Mouse (Mus musculus) forebrain, embryonic 15.5 days (tissue): Measurements from ENCODE around the gene Atp1a3. TPM values are rescaled to one million over a fixed set of nuclear protein-coding genes. Genes with fewer than 3 reads are reported as not detected.
"Not testable (repeated sequence)": the region's sequence is repeated elsewhere in the genome, so short reads cannot be mapped to it uniquely, and the experiment has no call there.

Source experiments
- ATAC-seq: fragments of 200-750 bp; cut with Nextera tagmentation; replicated peaks from 2 replicates; pipeline ENCODE4 v1.8.0; 2017; ENCODE audit warnings: mild to moderate bottlenecking, moderate TSS enrichment, moderate library complexity
- H3K27ac ChIP-seq: fragments of 300-500 bp; sonication (generic); replicated peaks from 2 replicates; pipeline ENCODE4 v1.5.1; 2015; ENCODE audit warnings: mild to moderate bottlenecking, inconsistent platforms
- H3K27me3 ChIP-seq: fragments of 300-500 bp; sonication (generic); 2 replicates; pipeline ENCODE4 v1.6.1; 2015; ENCODE audit warnings: inconsistent platforms
- H3K36me3 ChIP-seq: fragments of 300-500 bp; sonication (generic); 2 replicates; pipeline ENCODE4 v1.6.1; 2015; ENCODE audit warnings: mild to moderate bottlenecking, inconsistent platforms
- H3K4me1 ChIP-seq: fragments of 300-500 bp; sonication (generic); 2 replicates; pipeline ENCODE4 v1.6.1; 2015; ENCODE audit warnings: inconsistent platforms
- H3K4me2 ChIP-seq: fragments of 300-500 bp; sonication (generic); replicated peaks from 2 replicates; pipeline ENCODE4 v1.6.1; 2015; ENCODE audit warnings: mild to moderate bottlenecking, inconsistent platforms
- H3K4me3 ChIP-seq: fragments of 300-500 bp; sonication (generic); 2 replicates; pipeline ENCODE4 v1.5.1; 2015; ENCODE audit warnings: mild to moderate bottlenecking, inconsistent platforms
- H3K9ac ChIP-seq: fragments of 300-500 bp; sonication (generic); replicated peaks from 2 replicates; pipeline ENCODE4 v1.6.1; 2015; ENCODE audit warnings: mild to moderate bottlenecking, inconsistent platforms
- H3K9me3 ChIP-seq: fragments of 300-500 bp; sonication (generic); 2 replicates; pipeline ENCODE4 v1.6.1; 2016; ENCODE audit warnings: inconsistent platforms
- WGBS: fragments of 180-500 bp; shearing (Covaris S2); methylation state at CpG from one replicate; pipeline ENCODE4 v1.1.7; 2015; ENCODE audit warnings: mixed read lengths; 5-methylcytosine and 5-hydroxymethylcytosine counted together
- polyA plus RNA-seq: library from polyadenylated mRNA; unstranded; fragments of >200 nt; fragmentation: Nextera tagmentation; extraction: Ambion mirVana; gene quantifications from 2 replicates; pipeline ENCODE4 v1.2.1, GENCODE M21; 2015

The Atp1a3 gene
- 181 and 191 TPM in 2 replicates for polyA plus RNA-seq

DNA sequence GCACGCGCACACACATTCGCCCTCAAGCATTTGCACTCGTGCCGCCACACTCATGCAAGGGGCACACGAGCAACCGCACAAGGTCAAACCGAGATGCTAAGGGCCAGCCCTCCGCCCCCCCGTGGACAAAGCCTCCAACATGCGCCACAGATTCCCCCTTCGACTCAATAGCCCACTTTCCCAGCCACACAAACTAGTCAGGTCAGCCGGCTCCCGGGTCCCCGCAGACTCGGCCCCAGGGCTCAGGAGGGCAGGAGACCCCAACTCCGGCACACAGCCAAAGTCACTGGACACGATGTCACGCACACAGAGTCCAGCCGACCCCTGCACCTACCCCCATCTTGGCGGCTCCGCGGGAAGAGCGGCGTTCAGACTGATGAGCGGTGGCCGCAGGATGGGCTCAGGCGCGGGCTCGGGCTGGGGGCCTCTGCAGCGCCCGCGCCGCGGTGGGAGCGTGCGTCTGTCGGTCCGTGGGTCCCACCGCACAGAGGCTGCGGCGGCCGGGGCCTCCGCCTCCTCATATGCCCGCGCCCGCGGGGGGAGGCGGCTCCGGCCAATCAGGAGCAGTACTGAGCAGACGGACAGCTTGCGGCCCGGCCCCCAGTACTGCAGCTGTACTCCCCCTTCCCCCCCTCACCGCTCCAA, at the start of gene Atp1a3:
Atp1a3 (minus strand) TSS at position 538 of the 645 bp plus-strand sequence.
- Histone ChIP-seq H3K4me3 (peak within 1 kb of the TSS; percentile 84), H3K9me3 (no peaks in the 10 kb centered on the region), H3K27ac (peak within 1 kb of the TSS; percentile 92), H3K27me3 (peaks cover 3% of the 10 kb centered on the region; the same call in 1 of the 2 replicates), H3K9ac (peak within 1 kb of the TSS; percentile 91), H3K4me2 (peak within 1 kb of the TSS; percentile 87), H3K36me3 (0 out of 2 replicates have a peak, but pooled peaks cover 4% of the 10 kb centered on the region), H3K4me1 (peaks cover 78% of the 10 kb centered on the region)
- peak; percentile 87 for ATAC-seq
- under 1% methylated on average over 54 of the region's 54 CpGs for WGBS

DNA sequence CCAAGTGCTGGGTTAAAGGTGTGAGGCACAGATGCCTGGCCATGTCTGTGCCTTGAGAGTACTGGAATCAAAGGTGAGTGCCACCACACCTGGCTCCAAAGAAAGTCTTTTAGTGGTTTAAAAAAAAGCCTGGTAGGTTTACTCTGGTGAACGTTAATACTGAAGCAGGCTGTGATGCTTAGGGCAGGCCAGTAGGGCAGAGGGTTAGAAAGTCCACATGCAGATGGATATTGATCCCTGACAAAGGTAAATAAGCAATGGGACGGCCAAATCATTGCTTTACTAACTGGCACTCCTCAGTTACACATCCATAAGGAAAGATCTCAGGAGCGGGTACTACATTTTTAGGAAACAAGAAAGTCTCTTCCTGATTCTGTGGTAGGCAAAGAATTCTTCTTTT, 46.8 kb upstream of the Atp1a3 start:
- H3K9ac ChIP-seq, result no peak overlapping the region
- no peaks in the 10 kb centered on the region for H3K9me3 ChIP-seq
- H3K4me3 ChIP-seq, result no peak overlapping the region
- no peaks in the 10 kb centered on the region for H3K27me3 ChIP-seq
- H3K4me1 ChIP-seq, result peaks cover 6% of the 10 kb centered on the region; the same call in 1 of the 2 replicates
- H3K27ac ChIP-seq, result no peak overlapping the region
- H3K36me3 ChIP-seq, result peaks cover 74% of the 10 kb centered on the region
- WGBS, result 95% methylated on average over 3 of the region's 3 CpGs
- ATAC-seq, result no peak
- H3K4me2 ChIP-seq, result no peak overlapping the region

DNA sequence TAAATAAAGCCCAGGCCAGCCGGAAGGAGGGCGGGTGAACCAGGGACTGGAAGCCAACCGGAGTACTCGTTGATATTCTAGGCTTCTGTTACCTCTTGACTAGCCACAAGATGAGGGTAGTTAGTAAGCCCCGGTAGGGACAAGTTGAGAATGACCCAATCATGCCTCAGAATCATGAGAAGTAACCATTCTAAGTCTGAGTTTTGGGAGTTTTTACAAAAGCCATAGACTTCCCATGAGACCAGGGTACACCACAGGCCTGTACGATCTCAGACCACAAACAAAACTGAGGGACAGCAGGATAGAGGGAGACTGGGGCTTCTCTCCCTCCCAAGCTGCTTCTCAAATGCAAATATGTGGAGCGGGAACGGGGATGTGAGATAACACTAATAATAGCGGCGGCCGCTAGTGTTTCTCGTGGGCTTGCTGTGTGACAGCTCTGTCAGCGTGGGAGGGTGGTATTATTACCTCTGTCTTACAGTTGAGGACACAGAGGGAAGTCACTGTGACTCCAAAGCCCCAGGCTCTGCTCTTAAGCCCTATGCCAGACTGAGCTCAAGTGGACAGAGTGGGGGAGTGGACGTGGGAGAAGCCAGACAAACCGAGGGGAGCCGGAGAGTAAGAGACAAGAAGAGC, 43.7 kb upstream of the Atp1a3 start:
- Histone ChIP-seq H3K27ac (no peak overlapping the region), H3K9me3 (no peaks in the 10 kb centered on the region), H3K4me1 (peaks cover 11% of the 10 kb centered on the region; the same call in 1 of the 2 replicates), H3K4me2 (no peak overlapping the region), H3K4me3 (no peak overlapping the region), H3K36me3 (peaks cover 69% of the 10 kb centered on the region), H3K27me3 (no peaks in the 10 kb centered on the region), H3K9ac (no peak overlapping the region)
- 84% methylated on average over 16 of the region's 16 CpGs for WGBS
- no peak for ATAC-seq

DNA sequence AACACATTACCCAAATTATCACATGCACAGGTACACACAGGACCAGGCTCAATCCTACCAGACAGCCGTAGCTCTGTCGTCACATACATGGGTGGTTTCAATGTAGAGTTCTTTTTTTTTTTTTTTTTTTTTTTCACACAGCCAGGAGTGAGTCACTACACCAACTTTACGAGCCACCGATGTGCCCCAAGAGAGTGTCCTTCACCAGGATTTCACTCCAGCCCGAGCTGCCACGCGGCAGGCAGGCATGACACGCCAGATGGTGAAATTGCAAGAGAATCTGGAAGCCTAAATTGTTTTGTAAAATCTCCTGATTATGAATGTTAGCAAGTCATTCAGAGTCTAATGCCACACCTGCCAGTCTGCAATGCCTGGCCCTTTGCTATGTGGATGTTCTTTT, 41.6 kb upstream of the Atp1a3 start:
- Histone ChIP-seq H3K9ac (0 out of 2 replicates have a peak overlapping the region, but pooled peaks have one; percentile 26), H3K4me3 (no peak overlapping the region), H3K27ac (peak overlapping the region; percentile 48), H3K4me1 (peaks cover 11% of the 10 kb centered on the region; the same call in 1 of the 2 replicates), H3K27me3 (no peaks in the 10 kb centered on the region), H3K36me3 (peaks cover 71% of the 10 kb centered on the region), H3K9me3 (no peaks in the 10 kb centered on the region), H3K4me2 (no peak overlapping the region)
- ATAC-seq, result no peak
- 75% methylated on average over 8 of the region's 8 CpGs for WGBS

DNA sequence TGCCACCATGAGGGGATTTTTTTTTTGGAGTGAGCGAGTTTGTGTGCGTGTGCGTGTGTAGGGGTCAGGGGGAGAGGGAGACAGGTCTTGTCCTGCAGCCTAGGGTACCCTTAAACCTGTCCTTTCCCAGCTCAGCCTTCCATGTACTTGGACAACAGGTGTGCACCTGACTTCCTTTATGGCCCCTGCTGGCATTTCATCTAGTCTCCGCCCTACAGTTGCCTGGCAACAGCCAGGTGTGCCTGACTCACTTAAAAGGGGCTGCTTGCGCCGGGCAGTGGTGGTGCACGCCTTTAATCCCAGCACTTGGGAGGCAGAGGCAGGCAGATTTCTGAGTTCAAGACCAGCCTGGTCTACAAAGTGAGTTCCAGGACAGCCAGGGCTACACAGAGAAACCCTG, 38.8 kb upstream of the Atp1a3 start:
- not testable (repeated sequence) for H3K27ac ChIP-seq, H3K4me2 ChIP-seq, H3K9me3 ChIP-seq, H3K9ac ChIP-seq, H3K4me3 ChIP-seq, H3K4me1 ChIP-seq, ATAC-seq, H3K27me3 ChIP-seq
- 94% methylated on average over 7 of the region's 7 CpGs for WGBS
- H3K36me3 ChIP-seq, result peaks cover 77% of the 10 kb centered on the region

DNA sequence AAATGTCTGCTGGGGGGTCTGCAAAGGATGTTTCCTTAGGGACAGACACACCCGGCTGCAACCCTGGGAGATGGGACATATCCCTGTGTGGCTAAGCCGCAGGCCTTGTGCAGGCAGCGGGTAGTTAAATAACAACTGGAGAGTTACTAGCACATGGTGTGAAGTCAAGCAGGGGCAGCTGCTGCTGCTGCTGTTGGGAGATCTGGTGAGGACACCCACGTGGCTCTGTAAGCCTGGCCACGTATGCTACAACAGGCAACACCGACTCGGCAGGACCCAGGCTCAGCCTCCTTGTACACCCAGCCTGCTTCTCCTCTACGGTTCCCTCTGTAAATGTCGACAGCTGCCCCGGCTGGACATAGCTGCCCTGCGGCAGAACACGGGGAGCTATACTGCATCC, 36.2 kb upstream of the Atp1a3 start:
- Histone ChIP-seq H3K9me3 (no peaks in the 10 kb centered on the region), H3K27ac (no peak overlapping the region), H3K4me3 (no peak overlapping the region), H3K9ac (no peak overlapping the region), H3K36me3 (peaks cover 73% of the 10 kb centered on the region), H3K4me2 (no peak overlapping the region), H3K4me1 (0 out of 2 replicates have a peak, but pooled peaks cover under 1% of the 10 kb centered on the region), H3K27me3 (no peaks in the 10 kb centered on the region)
- WGBS, result 94% methylated on average over 12 of the region's 12 CpGs
- no peak for ATAC-seq

DNA sequence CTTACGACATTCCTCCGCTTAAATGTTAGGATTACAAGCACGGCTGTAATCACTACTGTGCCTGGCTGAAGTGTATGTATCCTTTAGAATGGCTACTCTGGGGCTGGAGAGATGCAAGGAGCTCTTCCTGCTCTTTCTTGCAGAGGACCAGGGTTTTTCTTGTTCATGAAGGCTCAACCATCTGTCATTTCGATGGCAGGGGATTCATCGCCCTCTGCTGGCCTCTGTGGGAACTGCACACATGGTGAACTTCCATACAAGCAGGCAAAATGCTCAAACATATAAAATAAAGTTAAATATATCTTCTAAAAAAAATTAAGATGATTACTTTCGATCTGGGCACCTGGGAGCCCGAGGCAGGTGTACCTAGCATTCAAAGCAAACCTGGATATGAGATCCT, 30.2 kb upstream of the Atp1a3 start:
- WGBS, result 57% methylated on average over 7 of the region's 7 CpGs
- Histone ChIP-seq H3K9ac (no peak overlapping the region), H3K4me3 (no peak overlapping the region), H3K27me3 (no peaks in the 10 kb centered on the region), H3K36me3 (peaks cover 54% of the 10 kb centered on the region), H3K4me1 (0 out of 2 replicates have a peak, but pooled peaks cover 7% of the 10 kb centered on the region), H3K9me3 (no peaks in the 10 kb centered on the region), H3K27ac (peak overlapping the region; percentile 67), H3K4me2 (no peak overlapping the region)
- ATAC-seq, result 0 out of 2 replicates have a peak, but pooled peaks have one; percentile 32

DNA sequence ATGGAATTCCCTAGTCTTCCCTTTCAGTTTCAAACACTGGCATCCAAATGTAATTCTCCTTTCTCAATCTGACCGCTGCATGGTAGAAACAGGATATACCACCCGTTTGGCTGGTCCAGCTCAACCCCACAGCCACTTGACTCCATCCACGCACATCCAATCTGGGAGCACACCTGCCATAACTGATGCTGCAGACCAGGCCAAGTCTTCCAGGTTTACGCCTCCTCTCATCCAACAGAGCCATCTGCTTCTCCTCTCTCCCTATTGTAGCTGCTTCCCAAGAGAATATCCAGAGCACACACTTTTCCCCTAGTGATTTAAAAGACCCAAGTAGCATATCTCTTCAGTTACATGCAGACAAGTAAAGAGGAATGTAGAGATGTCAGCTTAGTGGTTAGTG, 29.0 kb upstream of the Atp1a3 start:
- 87% methylated on average over 4 of the region's 4 CpGs for WGBS

DNA sequence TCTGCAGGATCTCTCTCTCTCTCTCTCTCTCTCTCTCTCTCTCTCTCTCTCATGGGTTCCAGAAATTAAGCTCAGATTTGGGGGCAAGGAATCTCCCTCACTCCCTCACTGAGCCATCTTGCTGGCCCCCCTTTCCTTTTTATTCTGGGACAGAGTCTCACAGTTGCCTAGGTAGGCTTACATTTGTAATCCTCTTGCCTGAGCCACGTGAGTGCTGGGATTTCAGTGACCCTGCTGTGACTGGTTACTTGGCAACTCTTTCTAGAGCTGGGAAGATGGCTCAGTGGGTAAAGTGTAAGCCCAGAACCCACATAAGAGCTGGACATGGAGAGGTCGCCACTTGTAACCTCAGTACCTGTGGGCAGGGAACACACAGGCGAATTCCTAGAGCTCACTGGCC, 25.8 kb upstream of the Atp1a3 start:
- no peak for ATAC-seq
- 0 out of 2 replicates have a peak, but pooled peaks cover 7% of the 10 kb centered on the region for H3K4me1 ChIP-seq
- H3K4me2 ChIP-seq, result no peak overlapping the region
- no peak overlapping the region for H3K9ac ChIP-seq
- no peak overlapping the region for H3K27ac ChIP-seq
- H3K9me3 ChIP-seq, result no peaks in the 10 kb centered on the region
- H3K27me3 ChIP-seq, result no peaks in the 10 kb centered on the region
- WGBS, result 60% methylated on average over 3 of the region's 3 CpGs
- H3K36me3 ChIP-seq, result peaks cover 51% of the 10 kb centered on the region
- H3K4me3 ChIP-seq, result no peak overlapping the region

More for the DNA sequence above, 29.0 kb upstream of the Atp1a3 start:
- Histone ChIP-seq H3K27me3 (no peaks in the 10 kb centered on the region), H3K4me1 (0 out of 2 replicates have a peak, but pooled peaks cover 7% of the 10 kb centered on the region), H3K27ac (peak overlapping the region; percentile 67), H3K36me3 (peaks cover 46% of the 10 kb centered on the region), H3K9ac (no peak overlapping the region), H3K4me3 (no peak overlapping the region), H3K4me2 (no peak overlapping the region), H3K9me3 (no peaks in the 10 kb centered on the region)
- no peak for ATAC-seq

DNA sequence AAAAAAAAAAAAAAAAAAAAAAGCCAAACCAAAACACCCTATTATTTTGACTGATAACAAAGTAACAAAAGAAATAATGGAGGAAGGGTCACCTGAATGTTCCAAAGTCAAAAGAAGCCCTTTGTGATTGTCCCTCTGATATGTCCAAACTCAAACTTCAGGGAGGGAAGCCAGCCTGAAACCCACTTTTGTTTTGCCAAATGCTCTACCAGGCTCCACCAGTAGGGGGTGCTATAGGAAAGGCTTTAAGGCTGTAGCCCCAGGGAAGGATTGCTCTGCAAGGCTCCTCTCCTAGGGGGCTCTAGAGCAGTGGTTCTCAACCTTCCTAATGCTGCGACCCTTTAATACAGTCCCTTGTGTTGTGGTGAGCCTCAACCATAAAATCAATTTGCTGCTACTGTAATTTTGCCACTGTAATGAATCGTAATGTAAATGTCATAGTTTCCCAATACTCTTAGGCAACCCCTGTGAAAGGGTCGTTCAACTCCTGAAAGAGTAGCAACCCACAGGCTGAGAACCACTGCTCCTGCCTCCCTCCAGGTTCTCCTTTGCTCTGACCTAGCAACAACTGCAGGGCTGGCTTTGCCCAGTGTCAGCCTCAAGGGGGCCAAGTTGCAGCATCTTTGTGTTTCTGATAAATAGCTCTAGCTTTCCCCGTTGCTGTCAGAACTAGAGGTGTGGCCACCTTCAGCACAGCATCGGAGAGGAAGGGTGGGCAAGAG, 24.4 kb upstream of the Atp1a3 start:
- Histone ChIP-seq H3K9me3 (no peaks in the 10 kb centered on the region), H3K36me3 (peaks cover 40% of the 10 kb centered on the region), H3K4me3 (no peak overlapping the region), H3K4me2 (no peak overlapping the region), H3K4me1 (0 out of 2 replicates have a peak, but pooled peaks cover 3% of the 10 kb centered on the region), H3K27ac (peak overlapping the region; percentile 25; the same call in 1 of the 2 replicates), H3K9ac (no peak overlapping the region), H3K27me3 (no peaks in the 10 kb centered on the region)
- 43% methylated on average over 5 of the region's 5 CpGs for WGBS
- ATAC-seq, result no peak

DNA sequence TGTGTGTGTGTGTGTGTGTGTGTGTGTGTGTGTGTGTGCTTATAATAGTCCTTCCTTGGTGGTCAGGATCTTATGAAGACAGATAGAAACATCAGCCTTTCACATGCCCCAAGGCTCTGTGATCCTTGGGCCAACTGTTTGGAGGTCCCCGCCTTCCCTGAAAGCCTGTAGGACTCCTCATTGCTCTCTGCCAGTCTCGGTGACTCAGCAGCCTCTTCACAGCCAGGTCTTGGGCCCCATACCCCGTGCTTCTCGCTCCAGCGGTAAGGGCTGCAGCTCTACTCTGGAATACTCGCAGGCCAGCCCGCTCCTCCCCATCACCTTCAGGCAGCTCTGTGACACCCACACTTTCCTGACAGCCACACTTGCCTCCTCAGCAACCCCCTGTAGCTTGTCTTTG, 20.7 kb upstream of the Atp1a3 start:
- WGBS, result 70% methylated on average over 7 of the region's 7 CpGs
- Histone ChIP-seq H3K4me2 (no peak overlapping the region), H3K9me3 (no peaks in the 10 kb centered on the region), H3K9ac (no peak overlapping the region), H3K27ac (no peak overlapping the region), H3K36me3 (peaks cover 43% of the 10 kb centered on the region), H3K27me3 (no peaks in the 10 kb centered on the region), H3K4me1 (no peaks in the 10 kb centered on the region), H3K4me3 (no peak overlapping the region)
- no peak for ATAC-seq
